ENCODE assay signal across 19 mouse cellular contexts in genomic region chr7:49091921-49092320, GRCm38 (mm10).
DNase-seq lines count a peak whose midpoint lies in the region; TF ChIP-seq lines count a peak whose summit lies in the region.
"Had no signal": no experiment of that assay in that cellular context is flagged by ENCODE, and none has a peak within 500 bp of the region (broad histone marks: within the 10 kb centered on the region; RNA-seq: fewer than 3 reads in every experiment).

No protein-coding gene starts in this region.

- 48% methylated on average over 5 of the region's 5 CpGs for WGBS in heart, embryonic 10.5 days

- peak; percentile 43 for TF ChIP-seq CTCF in layer of hippocampus, adult 2 months (conservative IDR thresholded peaks at IDR 0.05)

- H3K27me3 ChIP-seq in heart, embryonic 10.5 days (ENCODE audit: insufficient read depth, poor library complexity, severe bottlenecking), result peaks cover 18% of the 10 kb centered on the region
- H3K27me3 ChIP-seq: neural tube, embryonic 13.5 days had no signal

- DNase-seq in heart, embryonic 10.5 days (ENCODE audit: low spot score), result no peak
- no peak for DNase-seq in heart, postnatal 25 days (ENCODE audit: low spot score)
- no peak for DNase-seq in layer of hippocampus, adult 2 months (ENCODE audit: low spot score in 2 of 2)
- DNase-seq in layer of hippocampus, adult 9-11 months, result no peak
- peak; percentile 13 for DNase-seq in thymus, postnatal 4 days
- no peak for DNase-seq in thymus, postnatal 25 days
- DNase-seq in cerebellum, adult 11 months, result no peak
- DNase-seq: layer of hippocampus, postnatal 36 days; lung, postnatal 14 days; right cerebral cortex, postnatal 14 days; spleen, adult 18-20 months had no signal

- intact Hi-C loops in heart, postnatal 25 days (cut with DNase I), result loop anchor here (2.0 kb wide), 1 partner anchor 25 kb away; no protein-coding TSS in a partner anchor

- H3K9me3 ChIP-seq in heart, embryonic 10.5 days, result no peaks in the 10 kb centered on the region
- H3K9me3 ChIP-seq: heart, embryonic 12.5 days; intestine, embryonic 15.5 days; kidney, embryonic 15.5 days; limb, embryonic 13.5 days; megakaryocyte, embryonic 14.5 days; neural tube, embryonic 13.5 days had no signal

- H3K4me3 ChIP-seq in heart, embryonic 10.5 days, result no peak overlapping the region
- no peak overlapping the region for H3K4me3 ChIP-seq in layer of hippocampus, adult 2 months
- H3K4me3 ChIP-seq: gastrocnemius, adult 2 months; heart, embryonic 12.5 days; intestine, embryonic 15.5 days; kidney, embryonic 15.5 days; limb, embryonic 13.5 days; megakaryocyte, embryonic 14.5 days; neural tube, embryonic 13.5 days had no signal

- H3K27ac ChIP-seq in heart, embryonic 10.5 days, result peak overlapping the region; percentile 83
- H3K27ac ChIP-seq in layer of hippocampus, adult 2 months, result no peak overlapping the region
- H3K27ac ChIP-seq: gastrocnemius, adult 2 months; intestine, embryonic 15.5 days; kidney, embryonic 15.5 days; limb, embryonic 13.5 days; liver, embryonic 14.5 days; neural tube, embryonic 13.5 days had no signal

- peaks cover 63% of the 10 kb centered on the region for H3K4me1 ChIP-seq in heart, embryonic 10.5 days
- H3K4me1 ChIP-seq: intestine, embryonic 15.5 days; limb, embryonic 13.5 days; megakaryocyte, embryonic 14.5 days had no signal

- H3K36me3 ChIP-seq in heart, embryonic 10.5 days, result no peaks in the 10 kb centered on the region
- H3K36me3 ChIP-seq: heart, embryonic 12.5 days; intestine, embryonic 15.5 days; kidney, embryonic 15.5 days; limb, embryonic 13.5 days; neural tube, embryonic 13.5 days had no signal
